Mouse (Mus musculus): ENCODE results near the gene Kcnip1.

- TF ChIP-seq CTCF (IDR thresholded peaks at IDR 0.05; ENCODE audit: low read depth) (no peak), EP300 (optimal IDR thresholded peaks at IDR 0.05) (no peak)
These were observed 149.6 kb downstream of the Kcnip1 start for GRCm38 (mm10) chr11:33843294-33843864.

All from stomach, postnatal 0 days (tissue).